Mouse (Mus musculus): ENCODE measurements at regions not wholly inside any gene's neighbourhood (a gene's known extent, or its start where the extent isn't known, plus 50 kb on each side); places are given as distances from the start of the nearest gene placed in this dataset.

DNA sequence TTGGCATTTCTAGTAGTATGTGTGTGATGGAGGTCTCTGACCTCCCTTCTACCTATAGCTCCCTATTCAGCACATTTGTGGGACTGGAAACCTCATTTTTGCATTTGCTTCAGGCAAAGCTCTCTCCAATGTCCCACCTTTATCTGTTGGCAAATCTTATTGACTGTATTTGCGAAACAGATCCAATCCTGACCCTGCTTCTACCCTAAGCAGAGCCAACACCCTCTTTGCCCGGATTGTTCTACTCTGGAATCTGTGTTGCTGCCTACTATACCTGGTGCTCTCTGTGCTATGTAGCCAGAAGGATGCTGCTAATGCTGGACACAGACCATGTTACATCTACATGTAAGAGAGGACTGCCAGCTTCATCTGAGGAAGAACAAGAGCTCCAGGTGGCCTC lies 133.3 kb upstream of the Irf2bp2 start:
- no peak overlapping the region for H3K9ac ChIP-seq
- ATAC-seq (ENCODE audit: insufficient number of reproducible peaks, low FRiP score, low TSS enrichment, low read depth) = no peak
- no peak overlapping the region for H3K4me2 ChIP-seq
- H3K36me3 ChIP-seq = no peaks in the 10 kb centered on the region
- no peaks in the 10 kb centered on the region for H3K27me3 ChIP-seq
- no peak overlapping the region for H3K27ac ChIP-seq
- peaks cover 23% of the 10 kb centered on the region for H3K4me1 ChIP-seq
- 88% methylated on average over 2 of the region's 2 CpGs for WGBS
- no peaks in the 10 kb centered on the region for H3K9me3 ChIP-seq
- H3K4me3 ChIP-seq = no peak overlapping the region

DNA sequence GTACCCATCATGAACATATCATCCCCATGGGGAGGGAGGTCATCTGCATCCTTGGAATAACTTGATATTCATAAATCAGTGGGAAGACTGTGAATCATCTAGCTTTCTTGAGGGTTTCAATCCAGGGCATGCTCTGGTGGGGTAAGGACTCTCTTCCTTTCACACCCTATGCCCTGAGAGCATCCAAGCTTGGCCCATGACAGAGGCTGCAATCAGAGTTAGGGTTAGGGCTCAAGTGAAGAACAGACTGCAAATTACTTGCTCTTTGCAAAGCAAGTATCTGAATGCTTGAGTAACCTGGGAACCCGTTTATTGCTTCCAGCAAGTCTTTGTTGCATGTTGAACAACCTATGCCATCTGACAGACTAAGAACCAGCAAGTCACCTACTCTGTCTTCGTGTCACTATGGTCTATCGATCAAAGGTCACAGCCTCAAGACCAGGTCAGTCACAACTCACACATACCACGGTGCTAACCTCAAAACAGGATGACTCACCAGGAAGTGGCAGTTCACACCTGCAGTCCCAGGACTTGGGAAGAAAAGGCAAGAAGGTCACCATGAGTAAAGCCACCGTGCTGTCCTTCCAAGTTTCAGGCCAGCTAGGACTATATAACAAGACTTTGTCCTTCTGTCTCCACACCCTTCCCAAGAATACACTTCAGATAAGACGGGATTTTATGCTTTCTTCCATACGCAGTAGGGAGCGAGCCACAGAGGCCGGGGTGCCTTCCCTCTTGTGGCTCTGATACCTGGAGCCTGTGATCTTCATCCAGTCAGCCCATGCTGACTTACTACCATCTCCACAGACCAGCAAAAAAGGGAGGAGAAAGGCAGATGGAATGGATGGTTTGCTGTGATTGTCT lies 129.7 kb upstream of the Irf2bp2 start:
- Histone ChIP-seq H3K4me2 (no peak overlapping the region), H3K9ac (no peak overlapping the region), H3K9me3 (no peaks in the 10 kb centered on the region), H3K27ac (no peak overlapping the region), H3K4me1 (peaks cover 19% of the 10 kb centered on the region), H3K4me3 (no peak overlapping the region), H3K27me3 (no peaks in the 10 kb centered on the region), H3K36me3 (no peaks in the 10 kb centered on the region)
- no peak for ATAC-seq (ENCODE audit: insufficient number of reproducible peaks, low FRiP score, low TSS enrichment, low read depth)
- WGBS = 82% methylated on average over 9 of the region's 9 CpGs

DNA sequence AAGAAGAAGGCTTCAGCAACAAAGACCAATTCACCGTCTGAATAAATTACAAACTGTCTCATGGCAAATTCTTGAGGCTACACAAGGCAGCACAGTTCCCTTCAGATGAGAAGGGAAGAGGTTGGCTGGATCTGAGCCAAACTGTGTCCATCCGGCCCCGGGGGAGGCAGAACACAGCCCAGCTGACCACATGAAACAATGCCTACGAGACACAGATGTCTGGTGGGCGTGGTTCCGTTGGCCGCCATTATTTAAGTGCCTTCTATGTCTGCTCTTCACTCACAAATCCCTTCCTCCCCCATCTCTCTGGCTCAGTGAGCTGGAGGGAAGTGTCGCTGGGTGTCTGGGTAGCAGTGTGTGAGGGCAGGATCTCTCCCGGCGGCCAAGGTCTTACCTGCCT lies 127.8 kb upstream of the Irf2bp2 start:
- no peak for ATAC-seq (ENCODE audit: insufficient number of reproducible peaks, low FRiP score, low TSS enrichment, low read depth)
- no peak overlapping the region for H3K4me2 ChIP-seq

DNA sequence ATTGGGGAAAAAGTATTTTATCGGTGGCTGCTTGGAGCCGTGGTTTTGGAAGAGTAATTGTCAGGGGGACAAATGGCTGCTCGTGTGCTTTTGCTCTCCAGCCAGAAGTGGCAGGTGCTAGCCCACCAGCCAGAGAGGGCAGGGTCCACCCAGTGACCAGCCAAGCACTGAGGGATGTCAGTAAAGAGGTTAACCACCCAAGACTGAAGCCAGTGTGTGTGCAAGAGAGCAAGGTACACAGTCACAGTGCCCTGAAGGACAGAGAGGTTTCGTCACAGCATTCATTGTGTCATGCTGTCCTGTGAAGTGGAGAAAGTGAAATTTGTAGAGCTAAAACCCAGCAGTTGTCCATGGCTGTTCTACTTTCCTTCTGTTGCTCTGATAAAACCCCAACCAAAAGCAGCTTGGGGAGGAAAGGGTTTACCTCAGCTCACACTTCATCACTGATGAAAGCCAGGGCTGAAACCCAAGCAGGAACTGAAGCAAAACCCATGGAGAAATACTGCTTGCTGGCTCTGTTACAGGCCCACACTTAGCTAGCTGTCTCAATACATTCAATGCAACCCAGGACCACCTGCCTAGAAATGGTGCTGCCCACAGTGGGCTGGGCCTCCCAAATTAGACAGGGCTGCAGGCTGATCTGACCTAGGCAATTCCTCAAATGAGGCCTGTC lies 126.8 kb upstream of the Irf2bp2 start:
- Histone ChIP-seq H3K36me3 (no peaks in the 10 kb centered on the region), H3K27ac (0 out of 2 replicates have a peak overlapping the region, but pooled peaks have one; percentile 14), H3K4me2 (no peak overlapping the region), H3K27me3 (no peaks in the 10 kb centered on the region), H3K9ac (no peak overlapping the region), H3K4me1 (peaks cover 17% of the 10 kb centered on the region), H3K9me3 (no peaks in the 10 kb centered on the region), H3K4me3 (no peak overlapping the region)
- 81% methylated on average over 4 of the region's 4 CpGs for WGBS
- no peak for ATAC-seq (ENCODE audit: insufficient number of reproducible peaks, low FRiP score, low TSS enrichment, low read depth)

More for the DNA sequence above, 127.8 kb upstream of the Irf2bp2 start:
- no peaks in the 10 kb centered on the region for H3K9me3 ChIP-seq
- no peaks in the 10 kb centered on the region for H3K27me3 ChIP-seq
- 54% methylated on average over 10 of the region's 10 CpGs for WGBS
- peaks cover 17% of the 10 kb centered on the region for H3K4me1 ChIP-seq
- H3K9ac ChIP-seq = no peak overlapping the region
- H3K27ac ChIP-seq = 0 out of 2 replicates have a peak overlapping the region, but pooled peaks have one; percentile 38
- H3K36me3 ChIP-seq = no peaks in the 10 kb centered on the region
- H3K4me3 ChIP-seq = no peak overlapping the region

DNA sequence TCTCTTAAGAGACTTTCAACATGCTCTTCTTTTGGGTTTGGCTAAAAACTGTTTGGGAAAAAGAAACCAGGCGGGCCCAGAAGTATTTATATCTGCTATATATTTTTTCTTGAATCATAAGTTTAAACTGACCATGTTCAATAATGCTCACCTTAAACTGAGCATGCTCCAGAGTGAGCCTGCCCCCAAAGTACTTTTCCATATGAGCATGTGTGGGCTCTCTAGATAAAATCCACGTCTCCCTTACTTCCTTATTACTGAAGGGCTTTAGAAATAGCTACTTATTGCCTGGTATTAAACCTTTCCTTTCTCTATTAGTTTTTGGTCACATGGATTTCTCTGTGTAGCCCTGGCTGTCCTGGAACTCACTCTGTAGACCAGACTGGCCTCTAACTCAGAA lies 126.0 kb upstream of the Irf2bp2 start:
- Histone ChIP-seq H3K9me3 (no peaks in the 10 kb centered on the region), H3K4me2 (no peak overlapping the region), H3K27ac (no peak overlapping the region), H3K36me3 (no peaks in the 10 kb centered on the region), H3K9ac (no peak overlapping the region), H3K4me1 (peaks cover 17% of the 10 kb centered on the region), H3K4me3 (no peak overlapping the region), H3K27me3 (no peaks in the 10 kb centered on the region)
- ATAC-seq (ENCODE audit: insufficient number of reproducible peaks, low FRiP score, low TSS enrichment, low read depth) = no peak
- 54% methylated on average over 2 of the region's 2 CpGs for WGBS

DNA sequence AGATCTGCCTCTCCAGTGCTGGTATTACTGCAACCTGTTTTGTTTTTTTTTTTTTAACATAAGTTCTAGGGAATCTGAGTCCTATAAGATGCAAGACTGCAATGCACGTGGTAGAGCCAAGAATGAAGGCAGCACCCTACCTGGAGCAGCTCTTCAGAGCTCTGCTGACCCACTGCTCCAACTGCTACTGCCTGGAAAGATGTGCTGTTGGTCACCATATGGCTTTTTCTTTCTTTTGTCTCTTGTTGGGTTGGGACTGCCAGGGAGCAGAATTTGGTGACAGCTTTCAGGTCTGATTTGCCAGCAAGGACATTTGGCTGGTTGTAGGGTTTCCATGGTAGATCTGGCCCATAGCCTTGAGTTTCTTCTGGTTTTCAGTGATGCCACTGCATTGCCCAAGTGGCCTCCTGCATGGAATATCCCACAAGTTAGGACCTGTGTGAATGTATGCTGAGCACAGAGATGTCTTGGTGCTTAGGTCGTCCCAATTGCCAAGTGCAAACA lies 123.9 kb upstream of the Irf2bp2 start:
- H3K36me3 ChIP-seq = no peaks in the 10 kb centered on the region
- no peak for ATAC-seq (ENCODE audit: insufficient number of reproducible peaks, low FRiP score, low TSS enrichment, low read depth)
- no peak overlapping the region for H3K27ac ChIP-seq
- H3K4me3 ChIP-seq = no peak overlapping the region
- H3K4me2 ChIP-seq = no peak overlapping the region
- no peaks in the 10 kb centered on the region for H3K9me3 ChIP-seq
- no peaks in the 10 kb centered on the region for H3K27me3 ChIP-seq
- H3K9ac ChIP-seq = no peak overlapping the region
- H3K4me1 ChIP-seq = peaks cover 21% of the 10 kb centered on the region
- 81% methylated on average over 2 of the region's 2 CpGs for WGBS

DNA sequence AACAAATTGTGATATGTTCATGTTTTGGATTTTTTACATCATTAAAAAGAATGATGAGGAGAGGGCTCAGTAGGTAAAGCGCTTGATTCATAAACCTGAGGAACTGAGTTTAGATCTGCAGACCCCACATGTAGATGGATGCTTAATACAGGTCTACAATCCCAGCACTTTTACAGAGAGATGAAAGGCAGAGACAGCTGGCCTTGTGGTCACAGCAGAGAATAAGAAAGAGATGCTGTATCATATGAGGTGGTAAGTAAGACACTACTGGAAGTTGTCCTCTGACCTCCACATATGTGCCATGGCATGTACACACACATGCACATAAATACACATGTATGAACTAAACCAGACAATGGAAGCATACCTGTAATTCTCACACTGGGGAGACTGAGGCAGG lies 121.9 kb upstream of the Irf2bp2 start:
- Histone ChIP-seq H3K27ac (no peak overlapping the region), H3K4me2 (no peak overlapping the region), H3K4me3 (no peak overlapping the region), H3K36me3 (no peaks in the 10 kb centered on the region), H3K27me3 (no peaks in the 10 kb centered on the region), H3K9me3 (no peaks in the 10 kb centered on the region), H3K4me1 (peaks cover 11% of the 10 kb centered on the region), H3K9ac (no peak overlapping the region)
- 98% methylated on average over 1 of the region's 1 CpGs for WGBS
- ATAC-seq (ENCODE audit: insufficient number of reproducible peaks, low FRiP score, low TSS enrichment, low read depth) = no peak

DNA sequence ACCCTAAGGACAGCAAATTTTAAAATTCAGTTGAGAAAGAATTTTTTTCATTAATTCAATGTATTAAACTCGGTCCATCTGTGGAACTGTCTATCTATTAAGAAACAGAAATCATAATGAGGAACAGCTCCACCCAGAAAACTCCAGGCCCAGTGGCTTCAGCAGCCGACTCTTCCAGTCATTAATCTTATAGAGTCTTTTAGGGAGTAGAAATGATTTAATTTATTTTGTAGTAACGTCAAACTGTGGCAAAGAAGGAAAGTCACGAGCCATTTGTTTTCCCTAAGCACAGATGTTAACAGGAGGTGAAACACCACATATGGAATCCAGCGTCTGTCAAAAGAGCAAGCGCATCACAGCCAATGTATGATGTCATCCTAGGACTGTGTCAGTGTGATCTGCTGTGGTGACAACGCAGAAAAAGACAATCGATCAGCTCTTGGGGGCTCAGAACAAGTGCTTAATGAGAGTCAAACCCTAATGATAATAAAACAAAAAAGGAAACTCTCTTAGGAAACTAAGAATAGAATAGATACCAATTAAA lies 119.9 kb upstream of the Irf2bp2 start:
- no peak overlapping the region for H3K4me2 ChIP-seq
- H3K9ac ChIP-seq = no peak overlapping the region
- no peak overlapping the region for H3K4me3 ChIP-seq
- H3K4me1 ChIP-seq = peaks cover 11% of the 10 kb centered on the region
- H3K27ac ChIP-seq = no peak overlapping the region
- ATAC-seq (ENCODE audit: insufficient number of reproducible peaks, low FRiP score, low TSS enrichment, low read depth) = no peak
- H3K9me3 ChIP-seq = no peaks in the 10 kb centered on the region
- WGBS = 32% methylated on average over 8 of the region's 8 CpGs
- H3K27me3 ChIP-seq = no peaks in the 10 kb centered on the region
- no peaks in the 10 kb centered on the region for H3K36me3 ChIP-seq

DNA sequence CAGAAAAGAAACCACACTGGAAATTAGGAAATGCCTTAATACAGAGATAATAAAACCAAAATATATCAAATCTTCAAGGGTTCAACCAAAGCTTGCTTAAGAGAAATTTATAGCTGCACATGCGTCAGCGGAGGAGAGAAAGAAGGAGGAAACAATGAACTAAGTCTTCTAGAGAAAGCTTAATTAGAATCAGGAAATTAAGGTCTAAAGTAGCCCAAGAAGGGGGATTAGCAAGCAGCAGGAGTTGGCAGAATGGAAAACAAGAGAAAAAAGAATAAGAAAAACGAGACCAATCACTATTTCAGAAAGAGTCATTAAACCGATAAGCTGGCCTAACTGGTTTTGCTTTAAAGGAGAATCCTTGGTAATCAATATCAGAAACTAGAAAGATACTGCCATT lies 119.4 kb upstream of the Irf2bp2 start:
- Histone ChIP-seq H3K4me1 (peaks cover 14% of the 10 kb centered on the region), H3K4me3 (no peak overlapping the region), H3K9ac (no peak overlapping the region), H3K27ac (peak overlapping the region; percentile 57), H3K36me3 (no peaks in the 10 kb centered on the region), H3K9me3 (no peaks in the 10 kb centered on the region), H3K4me2 (no peak overlapping the region), H3K27me3 (no peaks in the 10 kb centered on the region)
- no peak for ATAC-seq (ENCODE audit: insufficient number of reproducible peaks, low FRiP score, low TSS enrichment, low read depth)
- 28% methylated on average over 4 of the region's 4 CpGs for WGBS

DNA sequence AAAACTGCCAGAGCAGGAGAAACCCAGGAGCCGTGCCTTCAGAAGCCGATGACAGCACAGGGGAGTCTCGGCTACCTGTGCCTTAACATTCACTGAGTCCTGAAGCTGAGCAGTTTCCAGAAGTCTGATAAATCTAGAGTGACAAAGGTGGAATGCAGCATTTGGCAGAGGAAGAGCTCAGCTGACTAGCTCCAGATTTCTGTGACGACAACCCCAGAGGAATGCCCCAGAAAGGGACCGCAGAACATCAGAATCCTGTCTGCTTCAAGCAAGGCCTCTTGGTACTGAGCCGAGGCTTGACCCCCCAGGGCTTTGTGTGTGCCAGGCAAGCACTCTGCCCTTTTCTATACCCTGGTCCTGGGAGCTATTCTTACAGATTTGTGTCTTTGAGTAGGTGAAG lies 119.0 kb upstream of the Irf2bp2 start:
- peak overlapping the region; percentile 57 for H3K27ac ChIP-seq
- H3K4me3 ChIP-seq = no peak overlapping the region
- H3K4me2 ChIP-seq = no peak overlapping the region
- H3K36me3 ChIP-seq = no peaks in the 10 kb centered on the region
- 38% methylated on average over 6 of the region's 6 CpGs for WGBS
- ATAC-seq (ENCODE audit: insufficient number of reproducible peaks, low FRiP score, low TSS enrichment, low read depth) = no peak
- no peaks in the 10 kb centered on the region for H3K9me3 ChIP-seq
- H3K9ac ChIP-seq = no peak overlapping the region
- peaks cover 14% of the 10 kb centered on the region for H3K4me1 ChIP-seq
- no peaks in the 10 kb centered on the region for H3K27me3 ChIP-seq

DNA sequence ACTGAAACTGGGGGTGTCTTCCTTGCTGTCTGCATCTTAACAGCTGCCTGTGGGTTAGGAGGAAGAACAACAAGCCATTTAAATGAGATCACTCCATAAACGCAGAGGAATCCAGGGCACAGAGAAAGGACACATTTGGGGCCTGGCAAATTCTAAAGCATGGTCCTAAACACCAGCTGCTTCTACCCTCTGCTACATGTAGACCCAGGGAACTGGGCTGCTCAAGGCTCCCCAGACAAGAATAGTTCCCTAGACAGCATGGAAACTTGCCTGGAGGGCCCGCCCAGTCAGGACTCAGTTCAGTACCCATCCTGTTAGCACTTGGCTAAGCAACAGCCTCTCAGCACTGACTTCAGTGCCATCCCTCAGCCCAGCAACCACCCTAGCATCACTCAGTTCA lies 115.2 kb upstream of the Irf2bp2 start:
- Histone ChIP-seq H3K27me3 (no peaks in the 10 kb centered on the region), H3K36me3 (no peaks in the 10 kb centered on the region), H3K4me1 (peaks cover 14% of the 10 kb centered on the region), H3K27ac (no peak overlapping the region), H3K9me3 (no peaks in the 10 kb centered on the region), H3K4me3 (no peak overlapping the region), H3K9ac (no peak overlapping the region), H3K4me2 (no peak overlapping the region)
- no peak for ATAC-seq (ENCODE audit: insufficient number of reproducible peaks, low FRiP score, low TSS enrichment, low read depth)
- WGBS = 70% methylated on average over 2 of the region's 2 CpGs

DNA sequence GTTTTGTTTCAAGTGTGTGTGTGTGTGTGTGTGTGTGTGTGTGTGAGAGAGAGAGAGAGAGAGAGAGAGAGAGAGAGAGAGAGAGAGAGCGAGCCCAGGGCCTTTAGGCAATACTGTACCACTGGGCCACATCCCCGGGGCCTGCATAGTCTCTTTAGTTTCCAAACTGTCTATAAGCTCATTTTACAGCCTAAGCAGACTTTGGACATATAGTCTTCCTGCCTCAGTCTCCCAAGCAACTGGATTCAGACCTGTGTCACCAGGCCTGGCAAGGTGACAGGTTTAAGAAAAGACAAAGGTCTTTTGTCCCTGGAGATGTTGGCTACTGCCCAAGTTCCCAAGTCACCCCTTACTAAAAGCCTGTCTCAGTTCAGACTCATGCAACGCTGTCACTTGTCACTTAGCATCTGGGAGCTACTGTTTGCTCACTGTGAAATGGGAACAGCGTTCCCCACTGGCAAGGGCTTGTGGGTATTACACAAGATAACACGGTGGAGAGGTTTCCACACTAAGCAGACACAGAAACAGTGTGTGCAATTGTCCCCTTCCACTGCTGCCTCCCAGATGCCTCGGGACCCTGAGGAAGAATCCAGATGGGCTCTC lies 113.6 kb upstream of the Irf2bp2 start:
- Histone ChIP-seq H3K4me2 (no peak overlapping the region), H3K27me3 (no peaks in the 10 kb centered on the region), H3K9ac (no peak overlapping the region), H3K9me3 (no peaks in the 10 kb centered on the region), H3K36me3 (no peaks in the 10 kb centered on the region), H3K4me1 (peaks cover 8% of the 10 kb centered on the region; the same call in 1 of the 2 replicates), H3K4me3 (no peak overlapping the region), H3K27ac (peak overlapping the region; percentile 22; the same call in 1 of the 2 replicates)
- ATAC-seq (ENCODE audit: insufficient number of reproducible peaks, low FRiP score, low TSS enrichment, low read depth) = no peak
- whole genome bisulfite sequencing = 59% methylated on average over 6 of the region's 6 CpGs
